Mouse (Mus musculus): ENCODE results near the gene Kdelr2.

DNA sequence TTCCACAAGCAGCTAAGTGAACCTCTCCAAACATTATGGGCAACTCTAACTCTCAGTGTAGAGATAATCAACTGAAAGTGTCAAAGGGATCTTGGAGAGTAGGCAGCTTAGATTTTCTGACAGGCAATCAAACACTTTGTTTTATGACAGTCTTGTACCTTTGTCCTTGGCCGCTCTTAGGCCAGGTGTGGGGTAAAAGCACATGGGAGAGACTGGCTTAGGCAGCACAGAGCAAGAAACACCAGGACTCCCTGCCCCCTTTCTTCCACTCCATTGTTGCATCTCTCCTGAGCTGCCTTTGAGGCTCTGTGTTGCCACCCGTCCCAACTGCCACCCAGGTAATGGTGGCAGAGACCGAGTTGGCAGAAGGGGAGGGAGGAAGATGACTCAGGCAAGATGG, 37.7 kb downstream of the Kdelr2 start:
- TF ChIP-seq CTCF (conservative IDR thresholded peaks at IDR 0.05; ENCODE audit: insufficient read depth, insufficient read length, low read depth, low read length) (no peak), POLR2A (IDR thresholded peaks at IDR 0.05; ENCODE audit: low read depth, low read length) (no peak)
